Mouse (Mus musculus): ENCODE results near the gene Ppp1r11.

GRCm38 (mm10) chr17:36903651-36904050 lies 47.9 kb downstream of the Ppp1r11 start:
- TF ChIP-seq POLR2A (IDR thresholded peaks at IDR 0.05; ENCODE audit: control insufficient read depth, low read depth, low read length) (no peak), CTCF (IDR thresholded peaks at IDR 0.05; ENCODE audit: control insufficient read depth, insufficient read depth, insufficient replicate concordance, low read depth, low read length) (no peak)
